Mouse (Mus musculus): Measurements from ENCODE around the gene St6galnac5.

The St6galnac5 gene

GRCm38 (mm10) chr3:152981988-152982387 is at the start of gene St6galnac5:
St6galnac5 (minus strand) TSS chr3:152982246.
- DNase-seq (ENCODE audit: low read depth, low spot score), result peak; percentile 38

- no peak for DNase-seq (ENCODE audit: low read depth, low spot score)
These were observed 48.7 kb upstream of the St6galnac5 start for GRCm38 (mm10) chr3:153030756-153031155.

GRCm38 (mm10) chr3:153024016-153024415 is 42.0 kb upstream of the St6galnac5 start:
- no peak for DNase-seq (ENCODE audit: low read depth, low spot score)

- no peak for DNase-seq (ENCODE audit: low read depth, low spot score)
These were observed 36.0 kb upstream of the St6galnac5 start for GRCm38 (mm10) chr3:153018051-153018450.

GRCm38 (mm10) chr3:153016355-153016754 is 34.3 kb upstream of the St6galnac5 start:
- DNase-seq (ENCODE audit: low read depth, low spot score), result no peak

GRCm38 (mm10) chr3:153006893-153007292 is 24.8 kb upstream of the St6galnac5 start:
- DNase-seq (ENCODE audit: low read depth, low spot score), result no peak

- no peak for DNase-seq (ENCODE audit: low read depth, low spot score)
These were observed 16.9 kb upstream of the St6galnac5 start for GRCm38 (mm10) chr3:152998901-152999300.

GRCm38 (mm10) chr3:152998106-152998505 is 16.1 kb upstream of the St6galnac5 start:
- no peak for DNase-seq (ENCODE audit: low read depth, low spot score)

GRCm38 (mm10) chr3:152993608-152994007 is 11.6 kb upstream of the St6galnac5 start:
- DNase-seq (ENCODE audit: low read depth, low spot score), result no peak

GRCm38 (mm10) chr3:152990787-152991186 is 8.7 kb upstream of the St6galnac5 start:
- DNase-seq (ENCODE audit: low read depth, low spot score), result no peak

- peak; percentile 42 for DNase-seq (ENCODE audit: low read depth, low spot score)
These were observed 770 bp downstream of the St6galnac5 start for GRCm38 (mm10) chr3:152980978-152981974.

- no peak for DNase-seq (ENCODE audit: low read depth, low spot score)
These were observed 1.6 kb downstream of the St6galnac5 start for GRCm38 (mm10) chr3:152980431-152980830.

- DNase-seq (ENCODE audit: low read depth, low spot score), result no peak
These were observed 2.5 kb downstream of the St6galnac5 start for GRCm38 (mm10) chr3:152979481-152980092.

- DNase-seq (ENCODE audit: low read depth, low spot score), result no peak
These were observed 10.7 kb downstream of the St6galnac5 start for GRCm38 (mm10) chr3:152971373-152971772.

- peak; percentile 68 for DNase-seq (ENCODE audit: low read depth, low spot score)
These were observed 12.2 kb downstream of the St6galnac5 start for GRCm38 (mm10) chr3:152969774-152970347.

- no peak for DNase-seq (ENCODE audit: low read depth, low spot score)
These were observed 20.1 kb downstream of the St6galnac5 start for GRCm38 (mm10) chr3:152961855-152962376.

GRCm38 (mm10) chr3:152958358-152959150 is 23.5 kb downstream of the St6galnac5 start:
- DNase-seq (ENCODE audit: low read depth, low spot score), result peak; percentile 90

GRCm38 (mm10) chr3:152956771-152957170 is 25.3 kb downstream of the St6galnac5 start:
- DNase-seq (ENCODE audit: low read depth, low spot score), result no peak

- DNase-seq (ENCODE audit: low read depth, low spot score), result peak; percentile 48
These were observed 26.0 kb downstream of the St6galnac5 start for GRCm38 (mm10) chr3:152956038-152956437.

GRCm38 (mm10) chr3:152951634-152952545 is 30.2 kb downstream of the St6galnac5 start:
- DNase-seq (ENCODE audit: low read depth, low spot score), result peak; percentile 42
